Mouse (Mus musculus): ENCODE data around the gene Shld2.
"Not testable (repeated sequence)": the region's sequence is repeated elsewhere in the genome, so short reads cannot be mapped to it uniquely, and the experiment has no call there.

Gene Shld2

DNA sequence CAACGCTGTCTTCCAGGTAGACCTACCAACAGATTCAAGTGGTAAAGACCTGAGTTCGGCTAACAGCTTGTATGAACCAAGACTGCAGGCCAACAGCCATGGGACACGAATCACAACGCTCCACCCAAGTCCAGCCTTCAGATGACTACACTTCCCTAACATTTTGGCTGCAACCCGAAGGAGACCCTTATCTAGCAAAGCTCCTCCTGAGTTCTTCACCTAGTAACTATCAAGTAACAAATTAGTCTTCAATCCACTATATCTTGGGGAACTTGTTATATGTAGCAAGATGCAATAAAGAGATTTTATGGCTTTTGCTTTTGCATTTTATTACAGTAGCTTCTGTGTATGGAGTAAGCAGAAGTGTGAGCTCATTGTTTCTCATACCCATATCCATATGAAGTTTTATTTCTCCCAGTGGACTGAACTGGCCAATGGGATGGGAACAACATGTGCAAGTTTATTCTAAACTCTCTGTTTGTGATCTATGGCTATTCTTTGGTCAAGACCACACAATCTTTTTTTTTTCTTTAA lies 28.5 kb downstream of the Shld2 start:
- DNase-seq (ENCODE audit: low read depth, low spot score), result no peak

DNA sequence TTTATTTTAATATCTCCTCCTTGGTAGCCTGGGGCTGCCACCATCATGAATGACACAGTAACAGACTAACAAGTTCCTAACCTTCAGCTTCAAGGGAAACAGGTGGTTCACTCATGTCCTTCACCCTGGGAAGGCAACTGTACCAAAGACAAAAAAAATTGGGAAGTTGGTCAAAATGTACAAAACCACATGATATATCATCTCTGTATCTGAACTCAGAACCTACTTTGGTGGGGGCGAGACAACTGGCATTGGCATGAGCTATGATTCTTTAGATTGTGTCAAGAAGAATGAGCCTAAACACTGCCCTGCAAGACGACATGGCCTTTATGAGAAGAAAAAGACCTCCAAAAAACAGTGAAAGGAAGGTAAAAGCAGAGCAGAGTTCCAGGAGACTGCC lies 29.5 kb downstream of the Shld2 start:
- no peak for DNase-seq (ENCODE audit: low read depth, low spot score)

GRCm38 (mm10) chr14:34279726-34280125 lies 30.6 kb downstream of the Shld2 start:
- DNase-seq (ENCODE audit: low read depth, low spot score), result no peak

DNA sequence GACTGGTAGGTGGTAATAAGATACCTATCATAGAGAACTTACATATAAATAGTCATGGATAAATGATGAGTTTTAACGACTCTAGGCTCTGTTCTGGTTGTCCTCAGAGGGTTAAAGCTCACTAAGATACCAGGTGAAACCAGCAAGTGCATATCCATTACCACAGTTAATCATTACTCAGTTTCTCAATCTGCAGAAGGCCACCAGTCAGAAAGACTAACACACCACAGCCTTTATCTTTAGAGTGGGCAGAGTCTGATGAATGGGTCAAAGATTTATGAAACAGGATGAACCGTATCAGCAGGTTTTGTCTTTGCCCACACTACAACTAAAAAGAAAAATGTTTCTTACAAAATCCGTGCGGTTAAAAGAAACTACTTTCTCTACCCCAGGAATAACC lies 35.1 kb downstream of the Shld2 start:
- no peak for DNase-seq (ENCODE audit: low read depth, low spot score)

GRCm38 (mm10) chr14:34274141-34274540 lies 36.2 kb downstream of the Shld2 start:
- no peak for DNase-seq (ENCODE audit: low read depth, low spot score)

- DNase-seq (ENCODE audit: low read depth, low spot score), result peak; percentile 49
These were observed 37.0 kb downstream of the Shld2 start for GRCm38 (mm10) chr14:34273280-34273679.

DNA sequence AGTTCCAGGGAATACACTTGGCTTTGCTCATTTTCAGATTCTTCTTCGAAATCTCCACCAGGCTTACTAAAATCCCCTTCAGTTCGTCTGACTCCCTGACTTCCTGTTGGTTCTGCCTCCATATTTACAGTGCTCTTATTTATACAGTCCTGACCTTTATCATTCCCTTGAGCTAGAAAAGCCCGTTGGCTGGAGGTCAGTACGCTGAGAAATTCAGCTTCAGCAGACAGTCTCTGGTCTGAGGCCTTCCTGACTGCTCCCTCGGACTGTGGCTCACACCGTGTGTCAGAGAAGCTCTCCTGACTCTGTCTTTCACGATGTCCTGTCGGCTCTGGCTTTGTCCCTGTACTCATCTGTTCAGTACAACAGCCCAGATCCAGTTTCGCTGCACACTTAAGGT lies 42.2 kb downstream of the Shld2 start:
- no peak for DNase-seq (ENCODE audit: low read depth, low spot score)

GRCm38 (mm10) chr14:34258525-34258924 lies 51.8 kb downstream of the Shld2 start:
- not testable (repeated sequence) for DNase-seq (ENCODE audit: low read depth, low spot score)

- no peak for DNase-seq (ENCODE audit: low read depth, low spot score)
These were observed 57.0 kb downstream of the Shld2 start for GRCm38 (mm10) chr14:34253261-34253660.

- no peak for DNase-seq (ENCODE audit: low read depth, low spot score)
These were observed 57.7 kb downstream of the Shld2 start for GRCm38 (mm10) chr14:34252470-34253145.

DNA sequence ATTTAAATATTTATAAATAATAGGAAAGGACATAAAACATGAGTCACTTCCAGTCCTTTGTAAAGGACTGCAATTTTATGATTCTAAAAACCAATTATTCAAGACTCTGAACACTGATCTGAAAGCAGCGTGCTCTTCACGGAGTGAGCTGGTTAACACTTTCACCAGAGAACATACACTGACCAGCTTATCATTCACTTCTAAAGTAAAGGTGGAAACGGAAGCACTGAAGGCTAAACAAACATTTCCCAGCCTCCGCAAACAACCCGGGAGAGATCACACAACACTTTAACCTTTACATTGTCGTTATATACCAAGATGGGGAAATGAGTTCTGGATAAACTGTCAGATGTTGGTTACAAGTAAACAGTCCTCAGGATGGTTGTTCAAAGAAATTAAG lies 69.6 kb downstream of the Shld2 start:
- no peak for DNase-seq (ENCODE audit: low read depth, low spot score)

- DNase-seq (ENCODE audit: low read depth, low spot score), result no peak
These were observed 70.0 kb downstream of the Shld2 start for GRCm38 (mm10) chr14:34240263-34240662.

- peak; percentile 17 for DNase-seq (ENCODE audit: low read depth, low spot score)
These were observed 75.5 kb downstream of the Shld2 start for GRCm38 (mm10) chr14:34234630-34235380.

GRCm38 (mm10) chr14:34233846-34234245 lies 76.4 kb downstream of the Shld2 start:
- DNase-seq (ENCODE audit: low read depth, low spot score), result no peak

DNA sequence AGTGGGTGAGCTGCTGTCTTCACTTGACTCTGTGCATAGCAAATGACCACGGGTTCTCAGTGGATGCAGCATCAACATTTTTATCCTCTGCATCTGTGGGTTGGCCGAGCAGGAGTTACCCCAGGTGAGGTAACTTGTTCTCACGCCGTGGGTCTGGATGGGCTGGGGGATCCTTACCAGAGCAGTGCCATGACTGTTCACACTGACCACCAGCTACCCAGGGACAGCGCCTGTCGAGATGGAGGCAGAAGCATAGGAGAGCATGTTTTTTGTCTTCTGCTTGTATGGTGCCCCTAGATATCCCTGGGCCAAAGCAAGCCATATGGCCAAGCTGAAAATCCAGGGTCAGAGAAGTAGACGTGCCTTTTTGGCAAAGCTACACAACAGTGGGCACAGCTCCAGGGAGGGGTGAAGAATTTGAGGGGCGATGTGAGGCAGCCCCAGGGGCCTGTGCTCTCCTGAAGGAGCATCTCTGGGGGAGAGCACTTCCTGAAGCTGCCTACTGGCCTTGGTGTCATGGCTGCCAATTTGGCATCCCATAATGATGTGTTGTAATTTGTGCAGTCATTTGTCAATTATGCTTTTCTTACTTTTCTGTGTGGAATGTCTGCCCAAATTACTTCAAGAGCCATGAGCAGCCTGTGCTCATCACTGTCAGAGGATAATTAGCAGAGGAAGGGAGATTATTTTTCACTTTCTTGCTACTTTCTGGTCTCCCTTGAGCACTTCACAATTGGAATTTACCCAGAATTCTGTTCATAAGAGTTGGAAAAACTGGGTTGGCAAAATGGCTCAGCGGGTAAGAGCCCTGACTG lies 77.2 kb downstream of the Shld2 start:
- no peak for DNase-seq (ENCODE audit: low read depth, low spot score)

GRCm38 (mm10) chr14:34232340-34232739 lies 78.0 kb downstream of the Shld2 start:
- DNase-seq (ENCODE audit: low read depth, low spot score), result no peak

DNA sequence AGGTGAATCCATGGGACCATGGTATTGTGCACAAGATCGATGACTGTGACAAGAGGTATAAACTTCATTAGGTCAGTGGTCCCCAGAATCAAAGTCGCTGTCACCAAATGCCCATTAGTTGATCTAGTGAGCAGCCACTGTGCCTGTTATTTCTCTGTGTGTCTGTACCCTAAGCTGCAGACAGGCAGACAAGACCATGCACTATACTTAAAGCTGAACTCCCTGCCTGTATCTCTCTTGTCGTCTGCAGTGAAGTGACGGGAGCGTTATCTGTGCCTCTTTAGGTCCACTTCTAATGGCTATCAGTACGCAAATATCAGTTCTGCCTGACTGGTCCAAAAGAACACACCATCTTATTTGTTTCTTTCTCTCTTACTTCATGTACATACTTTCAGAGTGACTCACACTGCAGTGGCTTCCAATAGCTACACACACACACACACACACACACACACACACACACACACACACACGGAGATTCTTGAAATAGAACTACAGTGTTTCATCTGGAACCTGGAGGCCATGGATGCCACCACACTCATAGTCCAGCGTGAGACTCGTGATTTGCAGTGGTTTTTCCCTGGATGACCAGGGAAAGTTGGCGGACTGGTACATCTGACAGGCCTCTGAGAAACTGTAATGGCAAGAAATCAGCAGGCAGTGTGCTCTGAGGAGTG lies 81.3 kb downstream of the Shld2 start:
- no peak for DNase-seq (ENCODE audit: low read depth, low spot score)

GRCm38 (mm10) chr14:34227981-34228380 lies 82.3 kb downstream of the Shld2 start:
- no peak for DNase-seq (ENCODE audit: low read depth, low spot score)

DNA sequence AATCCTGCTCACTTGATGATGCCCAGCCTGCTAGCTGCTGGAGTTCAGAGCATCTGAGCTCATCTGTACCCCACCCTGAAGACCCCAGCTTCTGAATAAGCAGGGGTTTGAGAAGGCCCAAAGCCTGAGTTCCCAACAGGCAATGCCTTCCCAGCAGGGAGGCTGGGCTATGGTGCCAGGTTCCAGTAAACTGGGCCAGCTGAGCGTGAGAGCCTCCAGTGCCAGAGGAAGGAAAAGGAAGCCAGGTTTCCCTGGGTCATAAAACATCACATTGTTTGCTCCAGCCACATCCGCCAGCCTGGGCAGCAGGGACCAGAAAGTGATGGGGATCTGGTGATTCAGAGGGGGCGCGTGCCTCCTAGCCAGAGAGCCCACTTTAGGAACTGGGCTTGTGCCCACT lies 83.7 kb downstream of the Shld2 start:
- no peak for DNase-seq (ENCODE audit: low read depth, low spot score)

DNA sequence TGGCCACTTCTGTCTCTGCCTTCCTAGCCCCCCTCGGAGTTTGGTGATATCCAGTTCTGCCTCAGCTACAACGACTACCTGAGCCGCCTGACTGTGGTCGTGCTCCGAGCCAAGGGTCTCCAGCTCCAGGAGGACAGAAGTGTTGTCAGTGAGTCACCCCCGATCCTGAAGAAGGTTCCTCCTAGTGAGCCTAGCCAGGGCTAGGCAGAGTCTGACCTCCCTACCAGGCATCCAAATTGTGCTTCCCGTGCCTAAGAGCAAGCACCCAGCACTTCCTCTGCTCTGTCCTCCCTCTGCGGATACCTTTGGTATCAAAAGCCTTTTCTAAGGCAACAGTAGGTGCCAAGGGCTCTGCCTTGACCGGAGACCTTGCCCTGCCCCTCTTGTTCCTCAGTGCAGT lies 84.3 kb downstream of the Shld2 start:
- DNase-seq (ENCODE audit: low read depth, low spot score), result no peak

GRCm38 (mm10) chr14:34223362-34223898 lies 86.9 kb downstream of the Shld2 start:
- DNase-seq (ENCODE audit: low read depth, low spot score), result no peak
